Mouse (Mus musculus) thymus, postnatal 36 days (tissue): Measurements from ENCODE around the gene Lyl1.
A peak's percentile ranks its signal among the peaks of the same experiment; 100 is the strongest.
"Not testable (repeated sequence)": the region's sequence is repeated elsewhere in the genome, so short reads cannot be mapped to it uniquely, and the experiment has no call there.

Experiments
- DNase-seq, 2 experiments: peaks; one replicate each; pipeline ENCODE4 v3.0.0; 2022; ENCODE audit warnings: mixed read lengths in 2 of 2

The Lyl1 gene

GRCm38 (mm10) chr8:84668731-84669485 is 32.3 kb upstream of the Lyl1 start:
- DNase-seq, result no peak

- DNase-seq, result not testable (repeated sequence)
These were observed 30.8 kb upstream of the Lyl1 start for GRCm38 (mm10) chr8:84670295-84671006.

- no peak for DNase-seq
These were observed 24.0 kb upstream of the Lyl1 start for GRCm38 (mm10) chr8:84677305-84677704.

- DNase-seq, result no peak
These were observed 19.8 kb upstream of the Lyl1 start for GRCm38 (mm10) chr8:84681476-84681875.

GRCm38 (mm10) chr8:84682257-84682656 is 19.0 kb upstream of the Lyl1 start:
- DNase-seq, result no peak

- no peak for DNase-seq
These were observed 16.7 kb upstream of the Lyl1 start for GRCm38 (mm10) chr8:84684537-84684936.

- DNase-seq, result peak; percentile 36 to 42
These were observed 14.9 kb upstream of the Lyl1 start, which contains the start of gene Trmt1 for GRCm38 (mm10) chr8:84686191-84687002. Trmt1 (plus strand) TSS chr8:84686307.

GRCm38 (mm10) chr8:84687003-84687704 is 14.1 kb upstream of the Lyl1 start:
- DNase-seq, result peak; percentile 44 to 59

- peak; percentile 84 to 89 for DNase-seq
These were observed 13.6 kb upstream of the Lyl1 start, which contains the start of gene Nacc1 for GRCm38 (mm10) chr8:84687705-84688100. Nacc1 (minus strand) TSS chr8:84687862.

GRCm38 (mm10) chr8:84689091-84689915 is 12.0 kb upstream of the Lyl1 start:
- DNase-seq, result peak; percentile 80 to 82

- DNase-seq, result no peak
These were observed 7.9 kb upstream of the Lyl1 start for GRCm38 (mm10) chr8:84693332-84693731.

- DNase-seq, result no peak
These were observed 6.1 kb upstream of the Lyl1 start for GRCm38 (mm10) chr8:84695140-84695539.

GRCm38 (mm10) chr8:84697166-84698130 is 3.8 kb upstream of the Lyl1 start:
- peak; percentile 56 to 59 for DNase-seq

GRCm38 (mm10) chr8:84698288-84698687 is 3.0 kb upstream of the Lyl1 start:
- no peak for DNase-seq

GRCm38 (mm10) chr8:84698929-84699401 is 2.3 kb upstream of the Lyl1 start:
- peak in 1 of 2 experiments; percentile 24 for DNase-seq

- peak; percentile 72 to 78 for DNase-seq
These were observed 1.4 kb upstream of the Lyl1 start for GRCm38 (mm10) chr8:84699861-84700322.

GRCm38 (mm10) chr8:84700526-84700925 is 731 bp upstream of the Lyl1 start:
- peak in 1 of 2 experiments; percentile 27 for DNase-seq

- peak in 1 of 2 experiments; percentile 21 for DNase-seq
These were observed 1.3 kb downstream of the Lyl1 start for GRCm38 (mm10) chr8:84702561-84702960.

- no peak for DNase-seq
These were observed 1.8 kb downstream of the Lyl1 start for GRCm38 (mm10) chr8:84702963-84703465.
